Mouse (Mus musculus) testis, adult 2 months (tissue): Measurements from ENCODE around the gene Iqcn.

Experiments used
- CTCF ChIP-seq: fragments of 200-500 bp; IDR thresholded peaks from 2 replicates; pipeline ENCODE4 v1.5.1; 2012; ENCODE audit warnings: low read depth, mild to moderate bottlenecking, inconsistent platforms, low read length, moderate library complexity; ENCODE audit not compliant: control insufficient read depth, insufficient read depth, insufficient replicate concordance
- POLR2A ChIP-seq: fragments of 200-500 bp; IDR thresholded peaks from 2 replicates; pipeline ENCODE4 v1.6.1; 2012; ENCODE audit warnings: low read depth, mild to moderate bottlenecking, inconsistent platforms, low read length, moderate library complexity; ENCODE audit not compliant: control insufficient read depth

DNA sequence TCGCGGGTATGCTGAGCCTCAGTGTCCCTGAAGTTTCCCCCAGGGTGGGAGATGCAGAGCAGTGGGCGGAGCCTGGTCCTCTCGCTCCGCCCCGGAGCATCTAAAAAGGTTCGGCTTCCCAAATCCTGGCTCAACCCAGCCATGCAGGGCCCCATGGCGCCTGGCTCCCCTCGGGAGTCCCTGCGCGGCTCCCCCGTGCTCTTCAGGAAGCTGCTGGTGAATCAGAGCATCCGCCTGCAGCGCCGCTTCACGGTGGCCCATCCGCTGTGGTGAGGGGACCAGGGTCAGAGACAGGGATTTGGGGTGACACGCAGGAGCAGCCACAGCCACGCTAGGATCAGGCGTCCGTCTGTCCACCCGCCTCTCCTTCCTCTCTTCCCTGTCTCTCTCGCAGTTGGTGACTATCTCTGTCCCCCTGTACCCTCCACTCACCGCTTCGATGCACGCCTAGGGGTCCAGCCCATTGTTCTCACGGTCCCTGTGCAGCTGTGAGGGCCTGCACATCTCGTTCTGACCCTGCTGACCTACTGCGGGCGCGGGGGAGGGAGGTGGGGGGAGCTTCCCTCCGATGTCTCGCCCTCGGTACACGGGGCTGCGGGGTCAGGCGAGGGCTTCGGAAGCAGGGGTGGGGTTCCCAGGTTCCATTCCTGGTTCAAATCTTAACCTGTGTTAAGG, 39.9 kb downstream of the Iqcn start:
- TF ChIP-seq CTCF, result no peak
- no peak for TF ChIP-seq POLR2A
